Comparison of ENCODE assay signal across 11 mouse cellular contexts in the genomic region with DNA sequence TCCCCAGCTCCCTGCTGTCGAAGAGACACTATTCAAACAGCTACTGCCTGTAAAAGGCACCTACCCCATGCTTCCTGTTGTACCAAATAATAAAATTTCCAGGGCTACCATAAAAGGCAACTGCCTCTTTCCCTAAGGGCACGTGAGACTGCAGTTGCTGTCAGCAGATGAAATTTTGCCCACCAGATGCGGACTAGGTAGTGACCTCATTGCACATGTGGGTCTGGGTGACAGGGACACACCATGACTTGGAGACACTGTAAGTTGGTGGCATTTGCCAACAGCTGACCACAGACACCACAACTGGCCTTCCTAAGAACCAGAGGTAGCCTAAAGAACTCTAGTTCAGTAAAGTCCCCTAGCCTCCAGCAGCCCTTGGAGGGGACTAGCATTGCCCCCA. TPM values are rescaled to one million over a fixed set of nuclear protein-coding genes. Genes with fewer than 3 reads are reported as not detected.
A peak's percentile ranks its signal among the peaks of the same experiment; 100 is the strongest.
DNase-seq lines count a peak whose midpoint lies in the region; ATAC-seq and TF ChIP-seq lines count a peak whose summit lies in the region.
"Had no signal": no experiment of that assay in that cellular context is flagged by ENCODE, and none has a peak within 500 bp of the region (broad histone marks: within the 10 kb centered on the region; RNA-seq: fewer than 3 reads in every experiment).

No protein-coding gene starts in this region.

- TF ChIP-seq CTCF in spleen, adult 2 months (IDR thresholded peaks at IDR 0.05; ENCODE audit: extremely low read depth, insufficient read depth, insufficient read length, insufficient replicate concordance): no peak

- H3K4me1 ChIP-seq in spleen, adult 2 months (ENCODE audit: control insufficient read depth, insufficient read depth, insufficient read length): peaks cover 6% of the 10 kb centered on the region; the same call in 1 of the 2 replicates
- peaks cover 50% of the 10 kb centered on the region for H3K4me1 ChIP-seq in liver, embryonic 16.5 days (ENCODE audit: control insufficient read depth, low read depth, low read length)

- no peak overlapping the region for H3K4me3 ChIP-seq in spleen, adult 2 months (ENCODE audit: extremely low read depth, insufficient read depth, insufficient read length)
- peak overlapping the region; percentile 28 for H3K4me3 ChIP-seq in liver, embryonic 16.5 days (ENCODE audit: low read depth, low read length)
- H3K4me3 ChIP-seq: hindbrain, embryonic 15.5 days; left cerebral cortex, adult 2 months had no signal

- DNase-seq in spleen, adult 2 months (ENCODE audit: low read depth in 1 of 2, low spot score in 2 of 2): no peak
- DNase-seq in spleen, postnatal 4 days (ENCODE audit: low spot score in 2 of 2): no peak
- no peak for DNase-seq in ovary, postnatal 10 days (ENCODE audit: low spot score)
- no peak for DNase-seq in cerebellum, adult 11 months
- DNase-seq in left cerebral cortex, adult 18-20 months (ENCODE audit: low spot score in 2 of 2): no peak
- DNase-seq: cerebellum, postnatal 36 days had no signal

- TF ChIP-seq POLR2A in spleen, adult 2 months (IDR thresholded peaks at IDR 0.05; ENCODE audit: low read depth, low read length): no peak

- H3K9me3 ChIP-seq in liver, embryonic 16.5 days (replicated peaks; ENCODE audit: control insufficient read depth, low read length): no peaks in the 10 kb centered on the region
- H3K9me3 ChIP-seq: hindbrain, embryonic 15.5 days had no signal

- H3K36me3 ChIP-seq in spleen, adult 2 months (ENCODE audit: control insufficient read depth, insufficient read depth, low read length): no peaks in the 10 kb centered on the region
- H3K36me3 ChIP-seq in liver, embryonic 16.5 days (ENCODE audit: control insufficient read depth, insufficient read depth): no peaks in the 10 kb centered on the region
- H3K36me3 ChIP-seq: hindbrain, embryonic 15.5 days had no signal

- H3K27ac ChIP-seq in spleen, adult 2 months (ENCODE audit: insufficient read depth, low read length): peak overlapping the region; percentile 49; the same call in 1 of the 2 replicates
- peak overlapping the region; percentile 99 for H3K27ac ChIP-seq in liver, embryonic 16.5 days (ENCODE audit: low read length)
- H3K27ac ChIP-seq: hindbrain, embryonic 15.5 days; kidney, postnatal 0 days; left cerebral cortex, adult 2 months had no signal

- ATAC-seq in granulocyte monocyte progenitor cell, adult 5-6 weeks (replicated peaks; ENCODE audit: poor library complexity, severe bottlenecking): peak; percentile 39
- no peak for ATAC-seq in liver, embryonic 16.5 days (ENCODE audit: low read depth)

- peak overlapping the region; percentile 74 for H3K9ac ChIP-seq in liver, embryonic 16.5 days (ENCODE audit: low read depth, low read length)
- H3K9ac ChIP-seq: hindbrain, embryonic 15.5 days had no signal

- WGBS in spleen, adult 2 months: 37% methylated on average over 3 of the region's 3 CpGs
- WGBS in liver, embryonic 16.5 days (ENCODE audit: insufficient replicate concordance): 30% methylated on average over 3 of the region's 3 CpGs

- H3K27me3 ChIP-seq in spleen, adult 2 months (ENCODE audit: control insufficient read depth, insufficient read depth, low read length): no peaks in the 10 kb centered on the region
- H3K27me3 ChIP-seq in liver, embryonic 16.5 days (ENCODE audit: control insufficient read depth, insufficient read depth, low read depth, low read length): no peaks in the 10 kb centered on the region
- H3K27me3 ChIP-seq: hindbrain, embryonic 15.5 days had no signal

- peak overlapping the region; percentile 54 for H3K4me2 ChIP-seq in liver, embryonic 16.5 days (ENCODE audit: low read depth, low read length)
- H3K4me2 ChIP-seq: hindbrain, embryonic 15.5 days had no signal

RNA-seq across cellular contexts. Expression of gene Tent5c, which starts 50.0 kb away (rescaled TPM):
- 30.8 and 55.0 TPM in 2 replicates for polyA plus RNA-seq in spleen, adult 2 months (2012; rRNA removed)
- total RNA-seq in granulocyte monocyte progenitor cell, adult 5-6 weeks (2014; fragmentation: Nextera tagmentation): 0.34 TPM in 1 of 2 replicates, not detected in the other
- 0.36 and 0.47 TPM in 2 replicates for total RNA-seq in granulocyte monocyte progenitor cell, adult 5-6 weeks (2017)
- 115 and 132 TPM in 2 replicates for polyA plus RNA-seq in liver, embryonic 16.5 days (2015; fragmentation: Nextera tagmentation; extraction: Ambion mirVana)
- total RNA-seq in left cerebral cortex, adult 18-20 months (2021): 1 to 10 TPM; 2.3 to 3.2 TPM
